Mouse (Mus musculus) testis, adult 2 months (tissue): ENCODE data around the gene Urm1.

Experiments
- CTCF ChIP-seq: fragments of 200-500 bp; IDR thresholded peaks from 2 replicates; pipeline ENCODE4 v1.5.1; 2012; ENCODE audit warnings: low read depth, mild to moderate bottlenecking, inconsistent platforms, low read length, moderate library complexity; ENCODE audit not compliant: control insufficient read depth, insufficient read depth, insufficient replicate concordance
- POLR2A ChIP-seq: fragments of 200-500 bp; IDR thresholded peaks from 2 replicates; pipeline ENCODE4 v1.6.1; 2012; ENCODE audit warnings: low read depth, mild to moderate bottlenecking, inconsistent platforms, low read length, moderate library complexity; ENCODE audit not compliant: control insufficient read depth

GRCm38 (mm10) chr2:29844115-29844514 lies 24.2 kb downstream of the Urm1 start:
- TF ChIP-seq POLR2A (no peak), CTCF (no peak)
